Mouse (Mus musculus) layer of hippocampus, postnatal 36 days (tissue): ENCODE measurements at regions not wholly inside any gene's neighbourhood (a gene's known extent, or its start where the extent isn't known, plus 50 kb on each side); places are given as distances from the start of the nearest gene placed in this dataset.

Source experiments
- DNase-seq, 2 experiments: peaks; one replicate each; pipeline ENCODE4 v3.0.0; 2022

GRCm38 (mm10) chr1:6928658-6929057 is 2121.0 kb downstream of the Gm37988 start:
- no peak for DNase-seq

GRCm38 (mm10) chr1:6931876-6932275 is 2124.2 kb downstream of the Gm37988 start:
- DNase-seq: no peak

GRCm38 (mm10) chr1:6969838-6970237 is 2162.1 kb downstream of the Gm37988 start:
- DNase-seq: no peak

- DNase-seq: no peak
These were observed 2166.1 kb downstream of the Gm37988 start for GRCm38 (mm10) chr1:6973749-6974327.

GRCm38 (mm10) chr1:6979626-6980025 is 2171.9 kb downstream of the Gm37988 start:
- DNase-seq: no peak

- DNase-seq: no peak
These were observed 2176.5 kb downstream of the Gm37988 start for GRCm38 (mm10) chr1:6984226-6984625.

GRCm38 (mm10) chr1:6997611-6998010 is 2189.9 kb downstream of the Gm37988 start:
- DNase-seq: no peak

GRCm38 (mm10) chr1:7010184-7010583 is 2202.5 kb downstream of the Gm37988 start:
- DNase-seq: peak; percentile 3 to 23
